Mouse (Mus musculus) stomach, embryonic 15.5 days (tissue): ENCODE data around the gene Hectd1. TPM values are rescaled to one million over a fixed set of nuclear protein-coding genes. Genes with fewer than 3 reads are reported as not detected.

Experiments used
- ATAC-seq: fragments of 200-750 bp; cut with Nextera tagmentation; 2 replicates; pipeline ENCODE4 v1.8.0; 2017; ENCODE audit warnings: low read depth, moderate number of reproducible peaks, moderate TSS enrichment; ENCODE audit not compliant: insufficient read depth, low FRiP score
- H3K27ac ChIP-seq: fragments of 300-500 bp; sonication (generic); 2 replicates; pipeline ENCODE4 v1.5.1; 2015; ENCODE audit warnings: mild to moderate bottlenecking, inconsistent platforms
- H3K27me3 ChIP-seq: fragments of 300-500 bp; sonication (generic); replicated peaks from 2 replicates; pipeline ENCODE4 v1.6.1; 2015; ENCODE audit warnings: inconsistent platforms
- H3K36me3 ChIP-seq: fragments of 300-500 bp; sonication (generic); 2 replicates; pipeline ENCODE4 v1.6.1; 2015; ENCODE audit warnings: inconsistent platforms
- H3K4me1 ChIP-seq: fragments of 300-500 bp; sonication (generic); 2 replicates; pipeline ENCODE4 v1.6.1; 2015; ENCODE audit warnings: inconsistent platforms
- H3K4me2 ChIP-seq: fragments of 300-500 bp; sonication (generic); 2 replicates; pipeline ENCODE4 v1.6.1; 2015; ENCODE audit warnings: mild to moderate bottlenecking, inconsistent platforms
- H3K4me3 ChIP-seq: fragments of 300-500 bp; sonication (generic); replicated peaks from 2 replicates; pipeline ENCODE4 v1.5.1; 2015; ENCODE audit warnings: inconsistent platforms
- H3K9ac ChIP-seq: fragments of 300-500 bp; sonication (generic); 2 replicates; pipeline ENCODE4 v1.6.1; 2015; ENCODE audit warnings: inconsistent platforms
- H3K9me3 ChIP-seq: fragments of 300-500 bp; sonication (generic); 2 replicates; pipeline ENCODE4 v1.6.1; 2016; ENCODE audit warnings: inconsistent platforms
- WGBS: fragments of 180-500 bp; shearing (Covaris S2); methylation state at CpG from one replicate; pipeline ENCODE4 v1.1.7; 2015; 5-methylcytosine and 5-hydroxymethylcytosine counted together
- polyA plus RNA-seq: library from polyadenylated mRNA; unstranded; fragments of >200 nt; fragmentation: Nextera tagmentation; extraction: Ambion mirVana; gene quantifications from 2 replicates; pipeline ENCODE4 v1.2.1, GENCODE M21; 2015

The Hectd1 gene
- polyA plus RNA-seq, 1 experiment from 2014 or later = 40.7 TPM

GRCm38 (mm10) chr12:51712685-51713084, 116.7 kb downstream of the Hectd1 start:
- H3K4me1 ChIP-seq = 0 out of 2 replicates have a peak, but pooled peaks cover 5% of the 10 kb centered on the region
- no peak overlapping the region for H3K4me3 ChIP-seq
- 65% methylated on average over 1 of the region's 1 CpGs for WGBS
- H3K4me2 ChIP-seq = no peak overlapping the region
- no peak for ATAC-seq
- no peak overlapping the region for H3K27ac ChIP-seq
- no peaks in the 10 kb centered on the region for H3K36me3 ChIP-seq
- no peaks in the 10 kb centered on the region for H3K27me3 ChIP-seq
- H3K9me3 ChIP-seq = no peaks in the 10 kb centered on the region
- H3K9ac ChIP-seq = no peak overlapping the region

GRCm38 (mm10) chr12:51710154-51710553, 119.2 kb downstream of the Hectd1 start:
- ATAC-seq = no peak
- no peaks in the 10 kb centered on the region for H3K36me3 ChIP-seq
- WGBS = 41% methylated on average over 5 of the region's 5 CpGs
- H3K27me3 ChIP-seq = no peaks in the 10 kb centered on the region
- no peak overlapping the region for H3K27ac ChIP-seq
- H3K9ac ChIP-seq = no peak overlapping the region
- H3K9me3 ChIP-seq = no peaks in the 10 kb centered on the region
- H3K4me3 ChIP-seq = no peak overlapping the region
- peaks cover 10% of the 10 kb centered on the region; the same call in 1 of the 2 replicates for H3K4me1 ChIP-seq
- no peak overlapping the region for H3K4me2 ChIP-seq

GRCm38 (mm10) chr12:51709741-51710140, 119.6 kb downstream of the Hectd1 start:
- Histone ChIP-seq H3K4me2 (no peak overlapping the region), H3K9ac (no peak overlapping the region), H3K27ac (no peak overlapping the region), H3K27me3 (no peaks in the 10 kb centered on the region), H3K9me3 (no peaks in the 10 kb centered on the region), H3K4me3 (no peak overlapping the region), H3K4me1 (peaks cover 10% of the 10 kb centered on the region; the same call in 1 of the 2 replicates), H3K36me3 (no peaks in the 10 kb centered on the region)
- no peak for ATAC-seq
- 73% methylated on average over 3 of the region's 3 CpGs for WGBS

- H3K4me2 ChIP-seq = no peak overlapping the region
- H3K27ac ChIP-seq = no peak overlapping the region
- ATAC-seq = no peak
- WGBS = 57% methylated on average over 14 of the region's 14 CpGs
- no peaks in the 10 kb centered on the region for H3K27me3 ChIP-seq
- peaks cover 10% of the 10 kb centered on the region; the same call in 1 of the 2 replicates for H3K4me1 ChIP-seq
- no peaks in the 10 kb centered on the region for H3K36me3 ChIP-seq
- H3K9me3 ChIP-seq = no peaks in the 10 kb centered on the region
- H3K4me3 ChIP-seq = no peak overlapping the region
- H3K9ac ChIP-seq = no peak overlapping the region
Measured at GRCm38 (mm10) chr12:51708941-51709686, 120.2 kb downstream of the Hectd1 start.

- H3K4me1 ChIP-seq = peaks cover 13% of the 10 kb centered on the region; the same call in 1 of the 2 replicates
- no peak for ATAC-seq
- WGBS = 75% methylated on average over 5 of the region's 5 CpGs
Measured at GRCm38 (mm10) chr12:51706673-51707235, 122.6 kb downstream of the Hectd1 start.

GRCm38 (mm10) chr12:51705778-51706177, 123.6 kb downstream of the Hectd1 start:
- Histone ChIP-seq H3K36me3 (no peaks in the 10 kb centered on the region), H3K9ac (no peak overlapping the region), H3K4me2 (no peak overlapping the region), H3K27ac (no peak overlapping the region), H3K27me3 (no peaks in the 10 kb centered on the region), H3K4me3 (no peak overlapping the region), H3K4me1 (peaks cover 13% of the 10 kb centered on the region; the same call in 1 of the 2 replicates), H3K9me3 (no peaks in the 10 kb centered on the region)
- ATAC-seq = no peak
- 63% methylated on average over 12 of the region's 12 CpGs for WGBS

More at GRCm38 (mm10) chr12:51706673-51707235, 122.6 kb downstream of the Hectd1 start:
- H3K9ac ChIP-seq = no peak overlapping the region
- H3K27me3 ChIP-seq = no peaks in the 10 kb centered on the region
- no peak overlapping the region for H3K27ac ChIP-seq
- no peak overlapping the region for H3K4me2 ChIP-seq
- no peaks in the 10 kb centered on the region for H3K9me3 ChIP-seq
- no peaks in the 10 kb centered on the region for H3K36me3 ChIP-seq
- H3K4me3 ChIP-seq = no peak overlapping the region

- H3K9ac ChIP-seq = no peak overlapping the region
- H3K27ac ChIP-seq = no peak overlapping the region
- ATAC-seq = no peak
- no peak overlapping the region for H3K4me2 ChIP-seq
- peaks cover 13% of the 10 kb centered on the region; the same call in 1 of the 2 replicates for H3K4me1 ChIP-seq
- WGBS = 74% methylated on average over 7 of the region's 7 CpGs
- H3K4me3 ChIP-seq = no peak overlapping the region
- H3K27me3 ChIP-seq = no peaks in the 10 kb centered on the region
- no peaks in the 10 kb centered on the region for H3K36me3 ChIP-seq
- H3K9me3 ChIP-seq = no peaks in the 10 kb centered on the region
Measured at GRCm38 (mm10) chr12:51704572-51704971, 124.8 kb downstream of the Hectd1 start.

- Histone ChIP-seq H3K4me3 (no peak overlapping the region), H3K4me1 (peaks cover 13% of the 10 kb centered on the region; the same call in 1 of the 2 replicates), H3K4me2 (no peak overlapping the region), H3K27me3 (no peaks in the 10 kb centered on the region), H3K36me3 (no peaks in the 10 kb centered on the region), H3K27ac (no peak overlapping the region), H3K9ac (no peak overlapping the region), H3K9me3 (no peaks in the 10 kb centered on the region)
- no peak for ATAC-seq
- 47% methylated on average over 1 of the region's 1 CpGs for WGBS
Measured at GRCm38 (mm10) chr12:51703859-51704258, 125.5 kb downstream of the Hectd1 start.

GRCm38 (mm10) chr12:51701723-51702122, 127.6 kb downstream of the Hectd1 start:
- Histone ChIP-seq H3K4me2 (no peak overlapping the region), H3K4me1 (peaks cover 13% of the 10 kb centered on the region; the same call in 1 of the 2 replicates), H3K4me3 (no peak overlapping the region), H3K27me3 (no peaks in the 10 kb centered on the region), H3K27ac (no peak overlapping the region), H3K9ac (no peak overlapping the region), H3K9me3 (no peaks in the 10 kb centered on the region), H3K36me3 (no peaks in the 10 kb centered on the region)
- no peak for ATAC-seq

GRCm38 (mm10) chr12:51699623-51700393, 129.5 kb downstream of the Hectd1 start:
- Histone ChIP-seq H3K9me3 (no peaks in the 10 kb centered on the region), H3K4me1 (peaks cover 9% of the 10 kb centered on the region; the same call in 1 of the 2 replicates), H3K36me3 (no peaks in the 10 kb centered on the region), H3K27me3 (no peaks in the 10 kb centered on the region), H3K27ac (peak overlapping the region; percentile 21), H3K9ac (no peak overlapping the region), H3K4me2 (no peak overlapping the region), H3K4me3 (no peak overlapping the region)
- peak; percentile 94 for ATAC-seq
- WGBS = 38% methylated on average over 8 of the region's 8 CpGs

- no peak for ATAC-seq
Measured at GRCm38 (mm10) chr12:51696157-51696556, 133.2 kb downstream of the Hectd1 start.

GRCm38 (mm10) chr12:51694966-51695365, 134.4 kb downstream of the Hectd1 start:
- no peak for ATAC-seq
- Histone ChIP-seq H3K4me2 (no peak overlapping the region), H3K9ac (no peak overlapping the region), H3K27ac (no peak overlapping the region), H3K4me3 (no peak overlapping the region), H3K9me3 (no peaks in the 10 kb centered on the region), H3K4me1 (peaks cover 6% of the 10 kb centered on the region), H3K27me3 (no peaks in the 10 kb centered on the region), H3K36me3 (no peaks in the 10 kb centered on the region)
- WGBS = 70% methylated on average over 1 of the region's 1 CpGs

More at GRCm38 (mm10) chr12:51696157-51696556, 133.2 kb downstream of the Hectd1 start:
- WGBS = 87% methylated on average over 2 of the region's 2 CpGs
- no peak overlapping the region for H3K4me3 ChIP-seq
- H3K4me2 ChIP-seq = no peak overlapping the region
- no peaks in the 10 kb centered on the region for H3K27me3 ChIP-seq
- no peaks in the 10 kb centered on the region for H3K9me3 ChIP-seq
- no peak overlapping the region for H3K27ac ChIP-seq
- no peaks in the 10 kb centered on the region for H3K36me3 ChIP-seq
- peaks cover 9% of the 10 kb centered on the region for H3K4me1 ChIP-seq
- H3K9ac ChIP-seq = no peak overlapping the region
